Mouse (Mus musculus): ENCODE measurements around the gene Lcn4. TPM values are rescaled to one million over a fixed set of nuclear protein-coding genes. Genes with fewer than 3 reads are reported as not detected.

Gene Lcn4
- polyA plus RNA-seq, 1 experiment from 2014 or later = 0.14 TPM

GRCm38 (mm10) chr2:26641006-26641647 lies 30.0 kb downstream of the Lcn4 start:
- no peaks in the 10 kb centered on the region for H3K27me3 ChIP-seq (ENCODE audit: insufficient read depth, low read length)
- peaks cover 20% of the 10 kb centered on the region for H3K36me3 ChIP-seq (replicated peaks; ENCODE audit: insufficient read depth, low read length)
- no peak overlapping the region for H3K4me2 ChIP-seq (ENCODE audit: low read depth, low read length)
- H3K4me3 ChIP-seq (ENCODE audit: low read depth, low read length) = no peak overlapping the region
- H3K9me3 ChIP-seq (ENCODE audit: low read length) = no peaks in the 10 kb centered on the region
- no peak for ATAC-seq
- H3K27ac ChIP-seq (ENCODE audit: low read depth) = peak overlapping the region; percentile 86; the same call in 1 of the 2 replicates
- no peak for DNase-seq
- peaks cover 24% of the 10 kb centered on the region for H3K4me1 ChIP-seq (ENCODE audit: insufficient read depth)
- no peak overlapping the region for H3K9ac ChIP-seq (replicated peaks)
- TF ChIP-seq EP300 (IDR thresholded peaks at IDR 0.05; ENCODE audit: low read depth) (no peak), CTCF (IDR thresholded peaks at IDR 0.05; ENCODE audit: low read depth) (no peak)
- 50% methylated on average over 7 of the region's 7 CpGs for WGBS (ENCODE audit: insufficient replicate concordance)

GRCm38 (mm10) chr2:26639838-26640830 lies 30.9 kb downstream of the Lcn4 start:
- H3K4me2 ChIP-seq (ENCODE audit: low read depth, low read length) = peak overlapping the region; percentile 79
- H3K4me1 ChIP-seq (ENCODE audit: insufficient read depth) = peaks cover 24% of the 10 kb centered on the region
- peak overlapping the region; percentile 95 for H3K9ac ChIP-seq (replicated peaks)
- H3K27ac ChIP-seq (ENCODE audit: low read depth) = peak overlapping the region; percentile 86
- H3K36me3 ChIP-seq (replicated peaks; ENCODE audit: insufficient read depth, low read length) = peaks cover 30% of the 10 kb centered on the region
- peak overlapping the region; percentile 82 for H3K4me3 ChIP-seq (ENCODE audit: low read depth, low read length)
- TF ChIP-seq EP300 (IDR thresholded peaks at IDR 0.05; ENCODE audit: low read depth) = no peak
- peak; percentile 97 for TF ChIP-seq CTCF (IDR thresholded peaks at IDR 0.05; ENCODE audit: low read depth)
- ATAC-seq (peak; percentile 72), DNase-seq (peak; percentile 97)
- H3K27me3 ChIP-seq (ENCODE audit: insufficient read depth, low read length) = no peaks in the 10 kb centered on the region
- H3K9me3 ChIP-seq (ENCODE audit: low read length) = no peaks in the 10 kb centered on the region
- 3% methylated on average over 49 of the region's 49 CpGs for WGBS (ENCODE audit: insufficient replicate concordance)

DNA sequence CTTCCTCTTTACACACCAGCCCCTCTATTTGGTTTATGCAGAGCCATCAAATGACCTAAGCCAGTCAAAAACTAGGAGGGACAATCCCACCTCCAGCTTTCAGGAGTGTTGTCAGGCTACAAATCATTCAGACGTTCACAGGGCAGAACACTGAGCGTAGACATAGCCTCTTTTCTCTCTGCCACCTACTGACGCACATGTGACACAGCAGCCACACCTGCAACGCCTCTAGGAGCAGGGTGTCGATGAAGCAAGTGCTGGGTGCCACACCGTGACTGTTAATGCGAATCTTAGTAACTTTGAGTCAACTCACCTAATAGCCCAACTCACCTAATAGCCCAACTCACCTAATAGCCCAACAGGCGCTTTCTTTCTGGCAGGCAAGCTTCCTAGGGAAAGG lies 32.0 kb downstream of the Lcn4 start:
- WGBS (ENCODE audit: insufficient replicate concordance) = 4% methylated on average over 8 of the region's 8 CpGs
- H3K9ac ChIP-seq (replicated peaks) = peak overlapping the region; percentile 95
- peaks cover 33% of the 10 kb centered on the region for H3K36me3 ChIP-seq (replicated peaks; ENCODE audit: insufficient read depth, low read length)
- no peaks in the 10 kb centered on the region for H3K27me3 ChIP-seq (ENCODE audit: insufficient read depth, low read length)
- TF ChIP-seq CTCF (IDR thresholded peaks at IDR 0.05; ENCODE audit: low read depth) = peak; percentile 79
- TF ChIP-seq EP300 (IDR thresholded peaks at IDR 0.05; ENCODE audit: low read depth) = no peak
- peak overlapping the region; percentile 79 for H3K4me2 ChIP-seq (ENCODE audit: low read depth, low read length)
- peak; percentile 71 for DNase-seq
- peak overlapping the region; percentile 82 for H3K4me3 ChIP-seq (ENCODE audit: low read depth, low read length)
- peak overlapping the region; percentile 86 for H3K27ac ChIP-seq (ENCODE audit: low read depth)
- peaks cover 24% of the 10 kb centered on the region for H3K4me1 ChIP-seq (ENCODE audit: insufficient read depth)
- no peaks in the 10 kb centered on the region for H3K9me3 ChIP-seq (ENCODE audit: low read length)
- ATAC-seq = peak; percentile 79

- Histone ChIP-seq H3K4me1 (ENCODE audit: insufficient read depth) (peaks cover 24% of the 10 kb centered on the region), H3K4me2 (ENCODE audit: low read depth, low read length) (peak overlapping the region; percentile 79), H3K27me3 (ENCODE audit: insufficient read depth, low read length) (no peaks in the 10 kb centered on the region), H3K9ac (replicated peaks) (peak overlapping the region; percentile 95), H3K4me3 (ENCODE audit: low read depth, low read length) (peak overlapping the region; percentile 82), H3K27ac (ENCODE audit: low read depth) (peak overlapping the region; percentile 86), H3K36me3 (replicated peaks; ENCODE audit: insufficient read depth, low read length) (peaks cover 33% of the 10 kb centered on the region), H3K9me3 (ENCODE audit: low read length) (no peaks in the 10 kb centered on the region)
- WGBS (ENCODE audit: insufficient replicate concordance) = 56% methylated on average over 5 of the region's 5 CpGs
- ATAC-seq = peak; percentile 9
- DNase-seq = no peak
- TF ChIP-seq EP300 (IDR thresholded peaks at IDR 0.05; ENCODE audit: low read depth) (no peak), CTCF (IDR thresholded peaks at IDR 0.05; ENCODE audit: low read depth) (no peak)
Measured at GRCm38 (mm10) chr2:26638572-26638971, 32.5 kb downstream of the Lcn4 start.

DNA sequence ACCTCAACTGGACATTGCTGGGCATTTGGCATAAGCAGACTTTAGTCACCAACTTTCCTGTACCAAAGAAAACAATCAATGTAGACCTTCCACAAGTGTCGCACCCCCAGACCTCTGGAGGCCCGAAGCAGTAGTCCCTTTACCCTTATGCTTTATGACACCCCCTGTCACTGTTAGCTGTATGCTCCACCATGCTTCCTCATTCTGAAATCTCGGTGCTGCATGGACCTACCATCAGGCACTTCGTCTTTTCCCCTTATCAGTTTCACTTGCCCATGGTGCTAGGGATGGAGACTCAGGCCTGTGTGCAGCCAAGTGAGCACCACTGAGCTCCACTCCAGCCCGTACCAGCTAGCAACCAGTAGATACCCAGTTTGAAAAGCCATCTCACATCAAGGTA lies 33.0 kb downstream of the Lcn4 start:
- peak overlapping the region; percentile 82; the same call in 1 of the 2 replicates for H3K4me3 ChIP-seq (ENCODE audit: low read depth, low read length)
- H3K27ac ChIP-seq (ENCODE audit: low read depth) = peak overlapping the region; percentile 86; the same call in 1 of the 2 replicates
- WGBS (ENCODE audit: insufficient replicate concordance) = 48% methylated on average over 5 of the region's 5 CpGs
- H3K27me3 ChIP-seq (ENCODE audit: insufficient read depth, low read length) = no peaks in the 10 kb centered on the region
- no peak for TF ChIP-seq EP300 (IDR thresholded peaks at IDR 0.05; ENCODE audit: low read depth)
- no peak for TF ChIP-seq CTCF (IDR thresholded peaks at IDR 0.05; ENCODE audit: low read depth)
- H3K36me3 ChIP-seq (replicated peaks; ENCODE audit: insufficient read depth, low read length) = peaks cover 33% of the 10 kb centered on the region
- H3K9ac ChIP-seq (replicated peaks) = 0 out of 2 replicates have a peak overlapping the region, but pooled peaks have one; percentile 3
- no peak for ATAC-seq
- DNase-seq = no peak
- peak overlapping the region; percentile 79 for H3K4me2 ChIP-seq (ENCODE audit: low read depth, low read length)
- peaks cover 24% of the 10 kb centered on the region for H3K4me1 ChIP-seq (ENCODE audit: insufficient read depth)
- no peaks in the 10 kb centered on the region for H3K9me3 ChIP-seq (ENCODE audit: low read length)

Measured in liver, postnatal 0 days (tissue).